Mouse (Mus musculus): ENCODE data around the gene Card11.

Gene Card11

GRCm38 (mm10) chr5:140830314-140831063, 169.9 kb downstream of the Card11 start, which contains the start of gene Gna12:
Gene Gna12 (minus strand): TSS chr5:140830431.
- peak; percentile 97 for DNase-seq

DNA sequence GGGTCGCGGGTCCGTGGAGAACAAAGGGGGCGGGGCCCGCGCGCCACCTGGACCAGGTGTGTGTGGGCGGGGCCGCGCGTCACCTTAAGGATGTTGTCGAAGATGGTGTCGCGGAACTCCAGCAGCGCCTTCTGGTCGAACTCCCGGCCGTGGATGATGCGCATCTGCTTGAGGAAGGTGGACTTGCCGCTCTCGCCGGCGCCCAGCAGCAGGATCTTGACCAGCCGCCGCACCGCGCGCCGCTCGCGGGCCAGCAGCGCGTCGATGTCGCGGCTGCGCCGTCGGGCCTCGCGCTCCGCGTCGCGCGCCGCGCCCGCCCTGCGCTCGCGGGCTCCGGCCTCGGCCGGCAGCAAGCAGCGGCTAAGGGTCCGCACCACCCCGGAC, 170.5 kb downstream of the Card11 start:
- DNase-seq: peak; percentile 55

DNA sequence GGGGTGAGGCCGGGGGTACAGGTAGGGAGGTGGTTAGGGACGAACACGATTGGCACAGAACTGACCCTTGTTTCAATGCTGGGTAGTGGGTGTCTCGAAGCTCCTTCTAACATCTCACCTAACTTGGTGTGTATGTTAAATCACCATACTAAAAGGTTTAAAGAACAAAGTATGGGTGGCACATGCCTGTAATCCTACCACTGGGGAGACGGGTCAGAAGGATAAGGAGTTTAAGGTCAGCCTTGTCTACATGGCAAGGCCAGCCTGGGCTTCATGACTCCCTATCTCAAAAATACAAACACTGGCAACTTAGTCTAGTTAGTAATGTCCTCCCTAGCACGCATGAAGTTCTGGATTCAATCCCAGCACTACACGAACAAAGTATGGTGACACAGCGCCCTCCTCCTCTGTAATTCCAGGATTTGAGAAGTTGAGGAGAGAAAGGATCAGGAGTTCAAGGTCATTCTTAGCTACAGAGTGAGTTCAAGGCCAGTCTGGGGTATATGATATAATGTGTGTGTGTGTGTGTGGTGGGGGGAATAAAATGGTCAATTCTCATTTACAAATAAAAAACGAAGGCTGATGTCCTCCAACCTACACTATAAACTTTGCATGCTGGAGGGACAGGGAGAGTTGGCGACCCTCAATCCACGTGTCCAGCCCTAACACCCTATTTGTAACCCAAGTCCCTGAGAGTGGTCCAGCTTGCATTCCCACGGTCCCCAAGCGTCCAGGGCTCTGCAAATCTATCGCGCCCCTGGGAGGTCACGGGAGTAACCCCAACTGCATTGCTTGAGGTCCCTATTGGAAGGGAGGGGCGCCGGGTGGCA, 171.1 kb downstream of the Card11 start:
- DNase-seq: peak; percentile 25

- DNase-seq: no peak
These were observed 172.0 kb downstream of the Card11 start for GRCm38 (mm10) chr5:140828363-140828762.

GRCm38 (mm10) chr5:140827896-140828295, 172.5 kb downstream of the Card11 start:
- DNase-seq: peak; percentile 27

DNA sequence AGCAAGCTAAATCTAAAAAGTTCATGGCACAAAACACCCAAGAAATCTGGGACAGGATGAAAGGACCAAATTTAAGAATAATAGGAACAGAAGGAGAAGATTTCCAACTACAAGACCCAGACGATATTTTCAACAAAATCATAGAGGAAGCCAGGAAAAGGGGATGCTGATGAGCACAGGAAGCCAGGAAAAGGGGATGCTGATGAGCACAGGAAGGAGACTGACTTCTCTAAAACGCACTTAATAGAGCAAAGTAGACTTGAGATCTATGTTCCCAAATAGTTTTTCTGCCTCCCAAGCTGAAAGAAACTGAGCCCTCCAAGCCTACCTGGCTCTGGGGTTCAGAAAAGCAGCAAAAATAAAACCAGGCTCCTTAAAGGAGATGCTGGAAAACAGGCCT, 173.0 kb downstream of the Card11 start:
- no peak for DNase-seq

- no peak for DNase-seq
These were observed 173.6 kb downstream of the Card11 start for GRCm38 (mm10) chr5:140826796-140827195.

GRCm38 (mm10) chr5:140826118-140826517, 174.3 kb downstream of the Card11 start:
- DNase-seq: no peak

DNA sequence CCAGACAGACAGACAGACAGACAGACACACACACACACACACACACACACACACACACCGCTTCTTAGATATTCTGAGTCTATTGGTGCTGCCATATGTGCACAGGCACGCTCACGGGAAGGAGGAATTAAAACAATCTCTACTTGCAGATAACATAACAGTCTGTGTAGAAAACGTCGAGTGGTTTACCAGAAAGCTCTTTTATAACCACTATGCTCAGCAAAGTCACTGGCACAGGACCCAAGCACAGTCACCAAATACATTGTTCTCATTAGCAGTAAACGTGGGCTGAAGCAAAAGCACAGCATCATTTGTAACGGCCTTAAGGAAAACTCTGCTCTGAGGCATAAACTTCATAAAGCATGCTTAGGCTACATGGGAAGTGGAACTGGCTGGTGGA, 176.3 kb downstream of the Card11 start:
- DNase-seq: no peak

DNA sequence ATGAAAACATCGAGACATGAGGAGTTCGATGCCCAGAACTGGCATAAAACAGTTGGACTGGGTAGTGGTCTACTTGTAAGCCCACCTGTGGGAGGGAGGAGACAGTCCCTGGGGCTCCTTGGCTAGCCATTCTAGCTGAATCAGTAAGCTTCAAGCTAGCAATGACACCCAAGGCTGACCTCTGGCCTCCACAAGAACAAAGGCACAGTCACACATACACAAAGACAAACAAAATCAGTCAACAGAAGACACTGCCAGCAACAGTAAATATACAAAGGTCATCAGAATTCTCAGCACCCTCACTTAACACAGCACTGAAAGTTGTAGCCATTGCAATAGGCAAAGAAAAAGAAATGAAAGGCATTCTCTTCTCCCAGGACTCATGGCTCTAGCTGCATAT, 177.0 kb downstream of the Card11 start:
- no peak for DNase-seq

Data from lung, postnatal 14 days (tissue).